Mouse (Mus musculus): ENCODE results near the gene Zfp414. TPM values are rescaled to one million over a fixed set of nuclear protein-coding genes. Genes with fewer than 3 reads are reported as not detected.

Gene Zfp414
- polyA plus RNA-seq, 1 experiment from 2014 or later, result 97.9 TPM

GRCm38 (mm10) chr17:33678771-33679170, 49.9 kb downstream of the Zfp414 start:
- no peak for ATAC-seq
- Histone ChIP-seq H3K4me1 (ENCODE audit: control insufficient read depth, insufficient read depth, low read length) (peaks cover 21% of the 10 kb centered on the region), H3K36me3 (ENCODE audit: control insufficient read depth, insufficient read depth, low read length) (peaks cover 30% of the 10 kb centered on the region), H3K27me3 (replicated peaks; ENCODE audit: control insufficient read depth, insufficient read depth, low read length) (no peaks in the 10 kb centered on the region), H3K4me3 (ENCODE audit: low read depth, low read length) (no peak overlapping the region), H3K9ac (ENCODE audit: low read length) (no peak overlapping the region), H3K27ac (ENCODE audit: low read depth, low read length) (no peak overlapping the region), H3K9me3 (replicated peaks; ENCODE audit: control insufficient read depth, low read length) (no peaks in the 10 kb centered on the region), H3K4me2 (ENCODE audit: low read length) (no peak overlapping the region)
- no peak for DNase-seq (ENCODE audit: low spot score)

Other genes with a start within 250 kb of the Zfp414 start
- 21.1 and 23.3 TPM in 2 replicates for gene Zfp101, start 234.4 kb upstream of the Zfp414 start, polyA plus RNA-seq (2014; fragmentation: Nextera tagmentation; extraction: Ambion mirVana)
- gene Actl9, start 196.2 kb upstream of the Zfp414 start, polyA plus RNA-seq (2014; fragmentation: Nextera tagmentation; extraction: Ambion mirVana), result not detected in 2 replicates
- gene Adamts10, start 104.9 kb upstream of the Zfp414 start, polyA plus RNA-seq (2014; fragmentation: Nextera tagmentation; extraction: Ambion mirVana), result 20.6 and 28.0 TPM in 2 replicates
- gene Myo1f, start 73.4 kb upstream of the Zfp414 start, polyA plus RNA-seq (2014; fragmentation: Nextera tagmentation; extraction: Ambion mirVana), result 1.3 and 2.2 TPM in 2 replicates
- gene Pram1, start 9.0 kb downstream of the Zfp414 start, polyA plus RNA-seq (2014; fragmentation: Nextera tagmentation; extraction: Ambion mirVana), result 0.21 and 0.36 TPM in 2 replicates
- 242 and 246 TPM in 2 replicates for gene Hnrnpm, start 57.8 kb downstream of the Zfp414 start, polyA plus RNA-seq (2014; fragmentation: Nextera tagmentation; extraction: Ambion mirVana)
- 63.9 TPM in 2 replicates for gene March2, start 89.6 kb downstream of the Zfp414 start, polyA plus RNA-seq (2014; fragmentation: Nextera tagmentation; extraction: Ambion mirVana)
- gene Rab11b, start 131.4 kb downstream of the Zfp414 start, polyA plus RNA-seq (2014; fragmentation: Nextera tagmentation; extraction: Ambion mirVana), result 340 and 341 TPM in 2 replicates
- gene Angptl4, start 152.7 kb downstream of the Zfp414 start, polyA plus RNA-seq (2014; fragmentation: Nextera tagmentation; extraction: Ambion mirVana), result 15.2 and 15.8 TPM in 2 replicates
- 35.6 and 37.2 TPM in 2 replicates for gene Kank3, start 181.4 kb downstream of the Zfp414 start, polyA plus RNA-seq (2014; fragmentation: Nextera tagmentation; extraction: Ambion mirVana)
- 624 and 885 TPM in 2 replicates for gene Rps28, start 195.5 kb downstream of the Zfp414 start, polyA plus RNA-seq (2014; fragmentation: Nextera tagmentation; extraction: Ambion mirVana)
- 461 and 608 TPM in 2 replicates for gene Ndufa7, start 195.5 kb downstream of the Zfp414 start, polyA plus RNA-seq (2014; fragmentation: Nextera tagmentation; extraction: Ambion mirVana)
- 66.8 and 86.0 TPM in 2 replicates for gene Cd320, start 214.0 kb downstream of the Zfp414 start, polyA plus RNA-seq (2014; fragmentation: Nextera tagmentation; extraction: Ambion mirVana)
- not detected in 2 replicates for gene Gm7029, start 244.7 kb downstream of the Zfp414 start, polyA plus RNA-seq (2014; fragmentation: Nextera tagmentation; extraction: Ambion mirVana)